Mouse (Mus musculus): ENCODE measurements around the gene Gna11. TPM values are rescaled to one million over a fixed set of nuclear protein-coding genes. Genes with fewer than 3 reads are reported as not detected.

Gene Gna11
- polyA plus RNA-seq (2012; fragmentation: generic; extraction: Trizol): 100 to 1,000 TPM; 106 to 118 TPM

GRCm38 (mm10) chr10:81545161-81545747, at the start of gene Gna11:
Gene Gna11, minus strand, starts transcription at chr10:81545190.

GRCm38 (mm10) chr10:81574081-81575056, 29.4 kb upstream of the Gna11 start, which contains the start of gene Tle2:
Gene Tle2, plus strand, starts transcription at chr10:81574561.

GRCm38 (mm10) chr10:81559163-81559626, 14.2 kb upstream of the Gna11 start, which contains the start of gene Aes:
Gene Aes, plus strand, starts transcription at chr10:81559488.

GRCm38 (mm10) chr10:81524051-81524605, 20.9 kb downstream of the Gna11 start, which contains the start of gene Gna15:
Gene Gna15, minus strand, starts transcription at chr10:81524225.

DNA sequence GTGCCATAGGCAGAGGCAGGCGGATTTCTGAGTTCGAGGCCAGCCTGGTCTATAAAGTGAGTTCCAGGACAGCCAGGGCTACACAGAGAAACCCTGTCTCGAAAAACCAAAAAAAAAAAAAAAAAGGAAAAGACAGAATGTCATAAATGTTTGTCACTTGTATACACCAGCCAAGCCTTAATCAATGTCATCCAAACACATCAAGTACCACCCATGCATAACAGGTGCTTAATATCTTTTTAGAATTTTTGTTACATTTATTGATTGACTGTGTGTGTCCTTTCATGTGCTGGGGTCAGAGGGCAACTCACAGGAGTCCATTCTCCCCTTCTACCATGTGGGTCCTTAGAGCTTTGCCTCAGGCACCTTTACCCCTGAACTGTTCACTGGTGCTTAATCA, 45.0 kb downstream of the Gna11 start, which contains the start of gene S1pr4:
S1pr4 (minus strand) TSS at position 101 of the 400 bp plus-strand sequence.

GRCm38 (mm10) chr10:81496264-81496901, 48.6 kb downstream of the Gna11 start, which contains the start of gene Ncln:
Gene Ncln, minus strand, starts transcription at chr10:81496392.

GRCm38 (mm10) chr10:81482533-81482889, 62.5 kb downstream of the Gna11 start, which contains the start of gene Celf5:
Gene Celf5, minus strand, starts transcription at chr10:81482709.

Other genes starting within 250 kb of the Gna11 start
- gene Cactin, start 224.1 kb downstream of the Gna11 start, polyA plus RNA-seq (2012; fragmentation: generic; extraction: Trizol): 10 to 100 TPM; 27.2 to 37.4 TPM
- gene Tbxa2r, start 216.5 kb downstream of the Gna11 start, polyA plus RNA-seq (2012; fragmentation: generic; extraction: Trizol): 1 to 10 TPM in 1 of 2 experiments, under 1 TPM in 1; 0.02 to 2.0 TPM
- gene Gipc3, start 201.9 kb downstream of the Gna11 start, polyA plus RNA-seq (2012; fragmentation: generic; extraction: Trizol): 1 to 10 TPM in 1 of 2 experiments, under 1 TPM in 1; 0.42 to 1.2 TPM
- 100 to 1,000 TPM; 102 to 104 TPM for gene Hmg20b, start 194.7 kb downstream of the Gna11 start, polyA plus RNA-seq (2012; fragmentation: generic; extraction: Trizol)
- 10 to 100 TPM in 1 of 2 experiments, 1 to 10 TPM in 1; 4.0 to 13.8 TPM for gene Mfsd12, start 187.7 kb downstream of the Gna11 start, polyA plus RNA-seq (2012; fragmentation: generic; extraction: Trizol)
- 1 to 10 TPM in 1 of 2 experiments, under 1 TPM in 1; 0.27 to 2.1 TPM for gene 4930404N11Rik, start 179.4 kb downstream of the Gna11 start, polyA plus RNA-seq (2012; fragmentation: generic; extraction: Trizol)
- 10 to 100 TPM; 57.6 to 80.9 TPM for gene Fzr1, start 166.7 kb downstream of the Gna11 start, polyA plus RNA-seq (2012; fragmentation: generic; extraction: Trizol)
- gene Dohh, start 160.8 kb downstream of the Gna11 start, polyA plus RNA-seq (2012; fragmentation: generic; extraction: Trizol): 100 to 1,000 TPM in 1 of 2 experiments, 10 to 100 TPM in 1; 82.6 to 184 TPM
- gene Gm48551, start 160.7 kb downstream of the Gna11 start, polyA plus RNA-seq (2012; fragmentation: generic; extraction: Trizol): 1 to 10 TPM in 1 of 2 experiments, under 1 TPM in 1; 0.55 to 3.2 TPM
- gene Gm48552, start 156.2 kb downstream of the Gna11 start, polyA plus RNA-seq (2012; fragmentation: generic; extraction: Trizol): 1 to 10 TPM in 1 of 2 experiments, not detected in 1; 1.8 TPM
- gene Smim24, start 152.1 kb downstream of the Gna11 start, polyA plus RNA-seq (2012; fragmentation: generic; extraction: Trizol): 1 to 10 TPM in 1 of 2 experiments, under 1 TPM in 1; 0.94 to 1.3 TPM
- 100 to 1,000 TPM; 130 to 180 TPM for gene Nfic, start 89.6 kb downstream of the Gna11 start, polyA plus RNA-seq (2012; fragmentation: generic; extraction: Trizol)
- gene Celf5, start 62.5 kb downstream of the Gna11 start, polyA plus RNA-seq (2012; fragmentation: generic; extraction: Trizol): 1 to 10 TPM; 1.9 to 5.7 TPM
- 100 to 1,000 TPM; 108 to 149 TPM for gene Ncln, start 48.8 kb downstream of the Gna11 start, polyA plus RNA-seq (2012; fragmentation: generic; extraction: Trizol)
- under 1 TPM in 1 of 2 experiments, not detected in 1; 0.02 TPM for gene S1pr4, start 45.1 kb downstream of the Gna11 start, polyA plus RNA-seq (2012; fragmentation: generic; extraction: Trizol)
- under 1 TPM; 0.22 to 0.24 TPM for gene Gna15, start 21.0 kb downstream of the Gna11 start, polyA plus RNA-seq (2012; fragmentation: generic; extraction: Trizol)
- gene Aes, start 14.3 kb upstream of the Gna11 start, polyA plus RNA-seq (2012; fragmentation: generic; extraction: Trizol): 1,000 to 10,000 TPM; 1,359 to 1,572 TPM
- gene Tle2, start 29.4 kb upstream of the Gna11 start, polyA plus RNA-seq (2012; fragmentation: generic; extraction: Trizol): 100 to 1,000 TPM in 1 of 2 experiments, 1 to 10 TPM in 1; 6.0 to 202 TPM
- gene Tle6, start 55.9 kb upstream of the Gna11 start, polyA plus RNA-seq (2012; fragmentation: generic; extraction: Trizol): 10 to 100 TPM; 22.0 to 71.5 TPM
- gene BC025920, start 61.1 kb upstream of the Gna11 start, polyA plus RNA-seq (2012; fragmentation: generic; extraction: Trizol): 1 to 10 TPM in 1 of 2 experiments, under 1 TPM in 1; 0.25 to 1.0 TPM
- 10 to 100 TPM; 13.1 to 36.0 TPM for gene Sirt6, start 82.6 kb upstream of the Gna11 start, polyA plus RNA-seq (2012; fragmentation: generic; extraction: Trizol)
- gene Ankrd24, start 83.3 kb upstream of the Gna11 start, polyA plus RNA-seq (2012; fragmentation: generic; extraction: Trizol): 10 to 100 TPM in 1 of 2 experiments, 1 to 10 TPM in 1; 4.7 to 18.1 TPM
- gene Gm10778, start 103.9 kb upstream of the Gna11 start, polyA plus RNA-seq (2012; fragmentation: generic; extraction: Trizol): under 1 TPM; 0.04 to 0.45 TPM
- 1 to 10 TPM in 1 of 2 experiments, under 1 TPM in 1; 0.08 to 1.1 TPM for gene Zfp433, start 159.6 kb upstream of the Gna11 start, polyA plus RNA-seq (2012; fragmentation: generic; extraction: Trizol)
- gene Gm3055, start 226.0 kb upstream of the Gna11 start, polyA plus RNA-seq (2012; fragmentation: generic; extraction: Trizol): under 1 TPM in 1 of 2 experiments, not detected in 1; 0.60 TPM